Mouse (Mus musculus): ENCODE measurements around the gene Ube2n. TPM values are rescaled to one million over a fixed set of nuclear protein-coding genes. Genes with fewer than 3 reads are reported as not detected.

Gene Ube2n
- polyA plus RNA-seq (2012; rRNA removed), result 5.4 and 7.3 TPM in 2 replicates

DNA sequence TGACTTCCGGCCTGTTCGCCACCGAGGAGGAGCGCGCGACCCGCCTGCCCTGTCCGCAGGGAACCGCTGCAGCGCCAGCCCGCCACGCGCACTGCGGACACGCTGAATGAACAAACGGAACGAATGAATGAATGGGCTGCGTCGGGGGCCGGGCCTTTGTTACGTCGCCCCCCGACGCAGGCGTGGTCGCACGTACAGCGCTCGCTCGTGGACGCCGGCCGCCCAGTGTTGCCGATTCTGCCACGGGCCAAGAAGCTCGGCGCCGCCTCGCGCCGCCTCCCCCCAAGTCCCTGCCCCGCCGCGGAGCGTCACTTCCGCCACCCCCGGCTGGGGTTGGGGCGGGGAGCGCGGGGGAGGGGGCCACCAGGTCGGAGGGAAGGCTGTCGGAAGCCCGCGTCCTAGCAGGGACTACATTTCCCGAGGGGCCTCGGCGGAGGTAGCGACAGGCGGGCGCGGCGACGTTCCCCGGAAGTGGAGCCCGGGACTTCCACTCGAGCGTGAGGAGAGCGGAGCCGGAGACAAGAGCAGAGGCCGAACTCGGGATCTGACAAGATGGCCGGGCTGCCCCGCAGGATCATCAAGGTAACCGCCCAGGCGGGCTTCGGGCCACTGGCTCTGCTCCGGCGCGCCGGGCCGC, at the start of gene Ube2n:
Ube2n (plus strand) TSS at position 490 of the 637 bp plus-strand sequence.

DNA sequence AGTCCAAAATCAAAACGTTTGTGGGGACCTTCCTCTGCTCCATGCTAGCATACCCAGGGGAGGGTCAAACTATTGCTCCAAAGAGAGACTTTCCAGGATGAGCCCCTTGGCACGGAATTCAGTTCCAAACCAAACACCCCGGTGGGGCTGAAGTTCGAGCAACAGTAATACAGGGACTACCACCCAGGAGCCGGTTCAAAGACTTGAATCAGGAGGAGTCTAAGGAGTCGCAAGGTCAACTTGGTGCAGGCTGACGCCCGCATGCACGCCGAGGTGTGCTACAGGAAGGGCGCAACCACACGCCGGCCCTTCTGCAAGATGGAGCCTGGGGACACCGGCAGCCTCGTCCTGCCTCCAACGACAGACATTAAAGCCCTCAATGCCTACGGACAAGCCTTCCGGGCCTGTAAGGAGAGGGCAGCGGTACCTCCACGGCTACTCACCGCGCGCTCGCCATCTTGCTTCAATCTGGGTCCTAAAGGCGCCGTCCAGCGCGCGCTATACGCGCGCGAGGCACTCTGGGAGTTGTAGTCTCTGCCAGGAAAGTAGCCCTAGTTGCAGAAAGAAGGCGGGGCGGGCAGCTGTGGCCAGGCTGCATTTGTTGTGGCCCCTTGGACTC, 13.4 kb upstream of the Ube2n start, which contains the start of gene Mrpl42:
Mrpl42 (minus strand) TSS at position 478 of the 619 bp plus-strand sequence.

DNA sequence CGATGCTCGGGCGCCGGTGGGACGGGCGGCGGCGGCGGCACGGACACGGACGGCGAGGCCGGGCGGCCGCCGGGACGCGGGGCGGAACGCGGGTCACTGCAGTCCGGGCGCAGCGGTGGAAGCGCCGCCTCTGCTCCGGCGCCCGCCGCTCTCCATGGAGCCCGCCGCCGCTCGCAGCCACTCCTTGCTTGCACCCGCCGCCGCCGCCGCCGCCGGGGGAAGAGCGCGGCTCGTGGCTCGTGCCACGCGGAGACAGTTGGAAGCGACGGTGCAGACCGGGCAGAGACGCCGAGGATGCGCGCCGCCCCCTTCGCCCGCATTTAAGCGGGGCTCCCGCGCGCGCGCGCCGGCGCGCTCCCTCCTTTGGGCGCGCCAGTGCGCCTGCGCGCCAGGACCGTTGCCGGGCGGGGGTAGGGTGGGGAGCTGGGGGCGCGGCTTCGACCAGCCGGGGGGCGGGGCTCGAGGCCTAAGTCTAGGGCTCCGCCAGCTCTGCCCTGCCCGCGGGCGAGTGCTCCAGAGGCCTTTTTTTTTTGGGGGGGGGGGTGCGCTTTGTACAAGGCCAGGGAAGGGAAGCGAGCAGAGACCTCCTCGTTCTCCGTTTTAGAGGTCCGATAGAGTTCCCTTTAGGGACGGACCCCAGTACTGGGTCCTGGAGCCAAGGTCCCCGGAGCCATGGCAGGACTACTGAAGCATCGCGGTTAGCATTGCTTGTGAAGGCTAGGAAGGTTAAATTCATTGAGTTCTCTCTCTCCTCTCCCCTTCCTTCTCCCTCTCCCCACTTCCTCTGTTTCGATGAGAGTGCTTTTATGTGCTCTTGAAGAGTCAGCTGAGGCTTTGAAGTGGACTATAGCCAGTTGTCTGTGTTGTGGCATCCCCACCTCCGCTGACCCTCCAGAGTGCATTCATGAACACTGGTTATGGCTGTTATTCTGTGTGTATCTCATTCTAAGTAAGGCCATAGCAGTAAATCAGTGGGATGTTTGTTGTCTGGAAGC, 49.2 kb downstream of the Ube2n start, which contains the start of gene Nudt4:
Nudt4 (minus strand) TSS at position 296 of the 995 bp plus-strand sequence.

Other genes starting within 250 kb of the Ube2n start
- 9.1 and 11.5 TPM in 2 replicates for gene Cradd, start 191.0 kb upstream of the Ube2n start, polyA plus RNA-seq (2012; rRNA removed)
- 19.9 and 27.9 TPM in 2 replicates for gene Socs2, start 98.0 kb upstream of the Ube2n start, polyA plus RNA-seq (2012; rRNA removed)
- 18.5 and 19.5 TPM in 2 replicates for gene Mrpl42, start 13.2 kb upstream of the Ube2n start, polyA plus RNA-seq (2012; rRNA removed)
- 6.5 and 14.1 TPM in 2 replicates for gene Nudt4, start 49.0 kb downstream of the Ube2n start, polyA plus RNA-seq (2012; rRNA removed)
- not detected in 2 replicates for gene Anapc15-ps, start 158.3 kb downstream of the Ube2n start, polyA plus RNA-seq (2012; rRNA removed)

All from stomach, adult 2 months (tissue).